Mouse (Mus musculus) thymus, adult 18-20 months (tissue): Measurements from ENCODE around the gene Igsf21.

ENCODE experiments used
- DNase-seq, 2 experiments: peaks; one replicate each; pipeline ENCODE4 v3.0.0; 2022; ENCODE audit warnings: mixed read lengths in 2 of 2

Igsf21 gene

DNA sequence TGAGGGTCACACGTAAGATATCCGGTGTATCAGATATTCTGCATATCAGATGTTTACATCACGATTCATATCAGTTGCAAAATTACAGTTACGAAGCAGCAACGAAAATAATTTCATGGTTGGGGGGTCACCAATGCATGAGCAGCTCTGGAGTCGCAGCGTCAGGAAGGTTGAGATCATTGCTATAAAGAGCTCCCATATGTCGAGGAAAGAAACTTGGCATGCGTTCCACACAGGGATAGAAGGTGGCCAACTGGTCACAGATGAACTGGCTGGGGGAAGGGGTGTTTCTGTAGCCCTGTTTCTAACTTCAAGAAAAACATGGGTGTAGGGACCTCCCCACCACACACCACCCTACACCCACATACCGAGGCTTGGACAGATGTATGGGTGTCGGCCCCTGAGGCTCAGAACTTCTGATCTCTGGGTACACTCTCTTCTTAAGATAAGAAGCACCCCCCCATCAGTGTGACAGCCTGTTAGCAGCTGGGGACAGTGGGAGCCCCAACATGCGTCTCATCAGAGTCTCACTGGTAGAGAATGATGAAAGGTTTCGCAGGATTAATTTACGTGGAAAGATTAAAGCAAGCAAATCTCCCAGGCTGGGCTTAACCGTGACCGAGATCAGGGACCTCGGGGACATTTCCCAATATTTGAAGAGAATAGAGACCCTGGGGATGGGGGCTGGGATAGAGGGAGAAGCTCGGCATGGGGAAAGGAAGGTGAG, 54.1 kb downstream of the Igsf21 start:
- DNase-seq: no peak

DNA sequence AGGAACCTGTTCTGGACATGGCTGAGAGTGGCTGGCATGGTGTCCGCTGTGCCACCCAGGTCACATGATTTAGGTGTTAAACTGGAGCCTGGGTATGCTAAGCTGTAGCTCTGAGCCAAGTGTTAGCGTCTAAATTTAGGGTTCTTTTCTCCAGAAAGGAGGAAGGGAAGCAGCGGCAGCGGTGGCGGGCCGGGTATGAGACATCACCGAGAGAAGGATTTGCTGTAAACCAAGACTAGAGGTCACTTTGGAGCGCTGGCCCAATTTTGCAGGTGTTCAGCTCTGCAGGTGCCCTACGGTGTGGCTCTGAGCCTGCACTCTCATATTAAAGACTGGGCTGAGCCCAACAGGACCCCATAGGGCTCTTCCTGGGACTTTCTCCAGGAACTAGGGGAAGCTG, 57.0 kb downstream of the Igsf21 start:
- DNase-seq: no peak

DNA sequence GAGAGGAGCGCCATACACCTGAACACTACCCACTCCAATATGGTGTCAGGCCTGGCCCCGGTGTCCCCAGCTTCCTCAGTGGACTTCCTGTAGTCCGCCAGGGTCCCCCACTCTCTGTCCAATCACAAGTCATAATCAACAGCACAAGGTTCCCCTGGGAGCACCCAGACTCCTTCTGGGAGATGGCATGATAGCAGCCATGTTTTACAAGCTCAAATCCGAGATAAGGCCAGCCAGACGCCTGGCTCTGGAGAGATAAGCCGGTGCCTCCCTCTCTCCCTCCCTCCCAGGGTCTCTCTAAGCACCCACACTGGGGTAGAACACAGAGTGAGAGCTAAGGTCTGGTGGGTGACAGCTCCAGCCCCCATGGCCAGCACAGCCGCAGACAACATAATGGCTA, 58.0 kb downstream of the Igsf21 start:
- no peak for DNase-seq

DNA sequence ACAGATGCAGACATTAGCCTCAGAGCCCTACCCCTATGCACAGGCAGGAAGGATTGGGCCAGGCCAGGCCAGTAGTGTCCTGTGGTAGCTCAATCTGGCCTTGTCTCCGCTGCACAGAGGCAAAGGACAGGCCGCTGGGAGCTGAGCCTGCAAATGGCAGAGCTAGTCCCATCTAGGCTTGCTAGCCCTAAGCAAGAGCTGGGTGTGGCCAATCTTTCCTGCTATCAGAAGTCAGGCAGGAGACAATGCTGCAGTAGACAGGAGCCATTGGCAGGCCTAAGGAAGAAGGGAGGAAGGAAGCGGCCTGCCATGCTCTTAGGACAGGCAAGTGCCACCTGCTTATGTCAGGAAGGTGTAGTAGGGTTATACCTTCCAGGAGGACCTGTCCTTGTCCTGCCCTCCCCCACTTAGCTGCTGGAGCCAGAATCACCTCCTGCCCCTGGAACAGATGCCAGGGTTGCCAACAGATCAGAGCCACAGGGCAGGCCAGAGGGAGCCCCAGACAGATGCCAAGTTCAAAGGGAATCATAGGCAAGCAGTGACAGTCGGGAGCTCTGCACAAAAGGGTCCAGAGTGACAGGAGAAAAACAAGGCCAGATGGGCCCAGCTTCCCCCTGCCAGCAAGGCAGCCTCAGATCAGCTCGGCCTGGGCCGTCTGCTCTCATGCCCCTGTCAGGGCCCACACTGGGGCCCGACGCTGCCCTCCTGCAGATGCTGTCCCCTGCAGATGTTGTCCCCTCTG, 59.0 kb downstream of the Igsf21 start:
- DNase-seq: no peak

DNA sequence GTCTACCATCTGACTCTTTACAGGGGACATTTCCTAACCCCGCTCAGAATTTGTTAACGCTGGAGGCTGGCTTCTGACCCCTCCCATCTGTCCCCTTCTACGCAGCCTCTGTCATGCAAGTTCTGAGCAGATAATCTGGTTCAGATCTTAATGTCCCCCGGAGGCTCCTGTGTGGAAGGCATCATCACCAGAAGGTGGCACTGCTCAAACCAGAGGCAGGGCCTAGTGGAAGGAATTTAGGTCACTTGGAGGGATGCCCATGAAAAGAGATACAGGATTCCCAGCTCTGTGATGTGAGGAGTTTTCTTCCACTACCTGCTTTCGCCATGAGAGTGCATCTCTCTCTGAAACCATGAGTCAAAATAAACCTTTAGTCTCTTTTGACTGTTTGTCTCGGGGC, 67.0 kb downstream of the Igsf21 start:
- no peak for DNase-seq

DNA sequence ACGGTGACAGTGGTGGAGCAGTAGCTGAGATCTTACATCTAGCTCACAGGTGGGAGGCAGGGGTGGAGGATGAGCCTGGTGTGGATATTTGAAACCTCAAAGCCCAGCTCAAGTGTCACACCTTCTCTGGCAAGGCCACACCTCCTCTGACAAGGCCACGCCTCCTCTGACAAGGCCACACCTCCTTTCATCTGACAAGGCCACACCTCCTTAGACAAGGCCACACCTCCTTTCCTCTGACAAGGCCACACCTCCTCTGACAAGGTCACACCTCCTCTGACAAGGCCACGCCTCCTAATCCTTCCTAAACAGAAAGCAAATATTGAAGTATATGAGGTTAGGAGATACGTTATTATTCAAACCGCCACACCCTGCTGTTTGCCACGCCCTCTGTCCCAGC, 69.5 kb downstream of the Igsf21 start:
- no peak for DNase-seq

DNA sequence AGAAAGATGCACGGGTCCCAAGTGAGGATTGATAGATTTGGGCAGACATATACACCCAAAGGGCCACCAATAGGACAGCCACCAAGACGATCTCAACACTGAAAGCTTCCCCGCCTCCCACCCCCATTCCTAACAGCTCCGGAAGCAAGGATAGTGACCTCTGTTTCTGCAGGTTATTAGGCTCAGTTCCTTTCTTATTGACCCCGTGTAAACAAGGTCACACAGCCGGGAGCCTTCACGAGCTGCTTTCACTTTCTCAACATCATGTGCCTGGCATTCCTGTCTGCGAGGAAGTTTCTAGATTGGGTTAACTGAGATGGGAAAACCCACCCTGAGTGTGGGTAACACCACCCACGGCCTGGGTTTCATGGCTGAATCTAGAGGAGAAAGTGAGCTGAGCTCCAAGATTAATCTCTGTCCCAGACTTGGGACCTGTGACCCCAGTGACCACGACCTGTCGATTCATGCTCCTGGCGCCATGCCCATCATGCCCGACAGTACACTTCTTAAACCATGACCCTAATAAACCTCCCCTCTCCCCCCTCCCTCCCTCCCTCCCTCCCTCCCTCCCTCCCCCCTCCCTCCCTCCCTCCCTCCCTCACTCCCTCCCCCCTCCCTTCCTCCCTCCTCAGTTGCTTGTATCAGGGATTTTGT, 72.7 kb downstream of the Igsf21 start:
- DNase-seq: no peak

DNA sequence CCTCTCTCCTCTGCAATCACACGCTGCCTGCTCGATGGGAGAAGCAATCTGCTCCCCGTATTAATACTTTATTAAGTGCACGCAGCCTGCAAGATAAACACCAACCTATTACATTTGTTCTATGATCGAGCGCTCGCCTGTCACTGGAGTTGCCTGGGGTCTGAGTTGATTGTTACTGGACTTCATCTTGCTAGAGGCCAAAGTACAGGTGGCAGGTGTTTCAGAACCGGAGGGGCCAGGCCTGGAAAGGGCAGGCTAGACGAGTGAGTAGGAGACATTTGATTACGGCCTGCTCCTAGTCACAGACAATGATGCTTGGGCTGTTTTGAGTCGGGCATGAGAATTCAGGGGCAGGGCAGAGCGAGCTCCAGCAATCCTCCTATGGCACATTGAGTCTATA, 73.5 kb downstream of the Igsf21 start:
- DNase-seq: no peak

DNA sequence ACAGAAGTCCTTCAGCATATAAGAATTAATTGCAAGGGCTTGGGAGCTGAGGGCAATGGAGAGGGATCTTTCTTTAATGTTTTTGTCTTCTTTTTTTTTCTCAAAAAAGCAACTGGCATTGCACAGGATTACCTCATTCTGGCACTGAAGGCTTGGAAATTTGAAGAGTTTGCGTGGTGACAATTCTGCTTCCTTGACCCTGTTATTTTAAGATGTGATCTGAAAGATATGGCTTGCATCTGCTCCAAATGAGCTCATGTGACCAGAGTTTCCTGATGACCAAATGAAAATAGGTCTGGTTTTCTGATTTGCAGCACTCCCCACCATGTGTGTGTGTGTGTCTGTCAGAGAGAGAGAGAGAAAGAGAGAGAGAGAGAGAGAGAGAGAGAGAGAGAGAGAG, 74.7 kb downstream of the Igsf21 start:
- no peak for DNase-seq

DNA sequence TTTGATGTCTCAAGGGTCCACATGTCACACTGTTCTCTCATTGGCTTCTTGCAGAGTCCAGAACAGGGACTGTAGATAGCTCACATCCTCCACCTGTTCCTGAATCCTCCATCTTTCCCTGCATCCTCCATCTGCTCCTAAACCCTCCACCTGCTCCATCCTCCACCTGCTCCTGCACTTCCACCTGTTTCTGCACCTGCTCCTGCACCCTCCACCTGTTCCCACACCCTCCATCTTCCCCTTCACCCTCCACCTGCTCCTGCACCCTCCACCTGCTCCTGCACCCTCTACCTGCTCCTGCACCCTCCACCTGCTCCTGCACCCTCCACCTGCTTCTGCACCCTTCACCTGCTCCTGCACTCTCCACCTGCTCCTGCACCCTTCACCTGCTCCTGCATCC, 75.4 kb downstream of the Igsf21 start:
- no peak for DNase-seq

DNA sequence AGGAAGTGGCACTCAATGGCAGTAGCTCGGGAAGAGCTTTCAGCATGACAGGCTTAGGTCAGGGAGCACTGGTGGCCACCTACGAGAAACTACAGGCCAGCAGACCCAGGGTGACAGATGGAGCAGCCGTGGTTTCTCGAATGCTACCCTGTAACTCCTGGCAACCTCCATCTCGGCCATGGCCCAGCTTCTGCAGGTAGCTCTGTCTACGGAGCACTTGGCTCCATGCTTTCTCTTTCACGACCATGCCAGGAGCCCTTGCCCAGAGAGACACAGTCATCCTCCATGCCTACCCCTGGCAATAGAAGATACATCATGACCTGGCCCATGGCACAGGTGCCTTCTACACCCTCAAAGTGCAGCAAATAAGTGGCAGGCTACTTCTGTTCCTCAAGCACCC, 80.7 kb downstream of the Igsf21 start:
- DNase-seq: no peak

DNA sequence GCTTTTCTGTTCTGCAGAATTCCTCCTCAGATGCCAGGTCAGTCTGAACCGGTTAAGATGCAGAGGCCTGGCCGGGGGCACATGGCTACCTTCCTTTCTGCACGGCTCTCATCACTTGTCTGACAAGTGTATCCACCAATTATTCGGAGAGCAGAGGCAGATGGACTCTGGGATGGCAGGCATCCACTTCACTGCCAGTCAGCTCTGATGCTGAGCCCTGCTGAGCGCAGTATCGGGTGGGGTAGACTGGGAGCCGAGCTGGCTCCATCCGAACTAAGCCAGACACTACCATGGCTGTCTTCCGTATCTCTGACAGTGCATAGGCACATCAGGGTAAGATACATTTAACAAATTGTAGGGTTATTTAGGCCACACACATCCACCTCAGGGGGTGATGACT, 81.9 kb downstream of the Igsf21 start:
- DNase-seq: no peak

DNA sequence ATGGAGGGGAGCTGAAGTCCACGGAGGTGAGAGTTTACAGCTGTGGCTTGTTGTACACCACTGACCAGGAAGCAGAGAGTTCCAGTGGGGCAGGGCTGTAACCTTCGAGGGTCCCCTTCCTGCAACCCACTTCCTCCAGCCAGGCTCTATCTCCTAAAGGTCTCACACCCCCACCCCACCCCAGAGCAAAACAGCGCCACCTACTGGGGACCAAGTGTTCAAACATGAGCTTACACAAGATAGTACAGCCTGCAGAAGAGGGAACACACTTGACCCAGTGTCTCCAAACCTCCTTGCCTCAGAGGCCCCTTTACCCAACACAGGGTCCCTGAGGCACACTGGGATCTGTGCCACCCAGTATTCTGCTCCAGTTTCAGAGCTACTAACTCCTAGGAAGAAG, 87.0 kb downstream of the Igsf21 start:
- no peak for DNase-seq

DNA sequence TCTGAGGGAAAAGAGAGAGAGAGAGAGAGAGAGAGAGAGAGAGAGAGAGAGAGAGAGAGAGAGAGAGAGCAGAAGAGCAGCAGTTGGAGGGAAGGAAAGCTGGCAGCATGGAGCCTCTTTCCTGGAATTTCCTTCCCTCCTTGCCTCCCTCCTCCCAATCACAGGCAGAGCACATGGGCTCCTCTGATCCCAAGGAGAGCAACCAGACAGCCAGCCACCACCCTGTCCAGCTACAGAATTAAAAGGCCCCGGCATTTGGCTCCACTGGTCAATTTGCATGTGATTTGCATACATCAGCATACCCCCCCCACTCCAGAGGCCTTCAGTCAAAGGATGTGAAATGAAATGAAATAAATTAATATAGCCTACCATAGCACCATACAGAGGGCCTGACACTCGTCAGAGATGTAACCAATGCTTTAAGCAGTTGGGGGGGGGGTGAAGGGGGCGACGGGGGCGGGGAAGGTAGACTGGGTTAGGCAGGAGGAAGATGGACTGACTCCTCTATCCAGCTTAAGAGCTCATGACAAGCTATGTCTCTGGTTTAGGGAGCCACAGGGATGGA, 91.6 kb downstream of the Igsf21 start:
- no peak for DNase-seq

DNA sequence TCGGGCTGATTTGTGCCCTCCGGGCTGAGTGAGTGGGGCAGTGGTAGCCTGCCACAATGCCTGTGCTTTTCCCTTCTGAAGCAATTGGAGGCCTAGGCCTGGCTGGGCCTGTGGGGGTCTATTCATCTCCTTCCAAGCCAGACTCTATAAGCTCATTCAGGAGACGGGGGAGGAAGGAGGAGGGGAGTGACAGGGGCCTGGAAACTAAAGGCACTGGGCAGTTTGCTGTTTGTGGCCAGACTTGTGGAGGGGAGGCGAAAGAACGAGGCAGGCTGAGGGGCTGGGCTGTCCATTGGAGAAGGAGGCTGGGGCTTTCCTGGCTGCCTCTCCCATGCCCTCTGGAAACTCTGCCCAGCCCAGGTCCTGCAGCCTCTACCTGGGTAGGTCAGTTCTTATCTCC, 92.1 kb downstream of the Igsf21 start:
- no peak for DNase-seq

DNA sequence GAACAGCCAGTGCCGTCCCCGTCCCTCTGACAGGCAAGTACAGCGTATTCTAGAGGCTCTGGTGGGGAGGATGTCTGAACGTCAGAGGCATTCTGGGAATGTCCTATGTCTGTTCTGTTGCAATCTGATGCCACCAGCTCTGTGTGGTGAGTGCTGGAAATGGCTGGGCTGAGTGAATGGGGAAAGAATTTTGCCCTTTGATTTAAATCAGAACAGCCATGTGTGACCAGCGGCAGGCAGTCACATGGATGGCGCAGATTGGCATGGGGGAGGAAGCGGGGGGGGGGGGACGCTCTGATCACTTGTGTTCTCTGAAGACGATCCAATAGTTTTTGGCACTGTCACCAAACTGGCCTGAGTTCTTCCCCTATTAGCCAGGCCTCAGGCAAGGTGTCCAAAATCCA, 92.9 kb downstream of the Igsf21 start:
- no peak for DNase-seq

DNA sequence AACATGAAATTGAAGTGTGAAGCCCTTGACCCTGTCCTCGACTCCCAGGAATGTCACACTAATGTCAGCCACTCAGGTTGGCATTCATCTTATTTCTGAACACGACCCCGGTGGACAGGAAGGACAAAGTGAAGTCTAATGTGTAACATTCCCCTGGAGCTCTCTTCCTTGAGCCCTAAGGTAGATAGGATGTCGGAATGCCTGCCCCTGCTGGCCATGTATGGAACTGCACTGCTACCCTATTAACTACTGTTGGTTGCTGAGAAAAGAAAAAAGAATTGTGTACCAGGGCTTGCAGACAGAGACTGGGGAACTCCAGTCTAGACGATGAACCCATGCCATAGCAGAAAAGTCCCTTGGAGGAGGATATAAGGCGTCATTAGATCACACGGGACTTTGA, 93.5 kb downstream of the Igsf21 start:
- DNase-seq: no peak

DNA sequence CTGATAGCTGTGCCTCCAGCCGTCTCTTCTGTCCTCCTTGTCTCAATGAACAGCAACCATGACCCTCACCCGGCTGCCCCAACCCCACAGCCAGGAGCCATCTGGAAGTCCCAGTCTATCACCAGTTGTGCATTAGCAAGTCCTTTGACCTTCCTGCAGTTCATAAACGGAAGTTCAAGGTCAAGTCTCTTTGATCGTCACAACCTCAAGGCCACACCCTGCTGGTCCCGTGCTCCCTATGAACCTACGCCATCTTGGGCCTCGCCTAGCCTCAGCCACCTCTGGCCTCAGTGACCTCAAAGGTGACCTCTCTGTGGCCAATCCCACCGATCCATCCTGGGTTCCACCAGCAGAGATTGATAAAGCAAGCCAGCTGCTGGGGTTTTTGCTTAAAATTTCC, 96.9 kb downstream of the Igsf21 start:
- DNase-seq: no peak

DNA sequence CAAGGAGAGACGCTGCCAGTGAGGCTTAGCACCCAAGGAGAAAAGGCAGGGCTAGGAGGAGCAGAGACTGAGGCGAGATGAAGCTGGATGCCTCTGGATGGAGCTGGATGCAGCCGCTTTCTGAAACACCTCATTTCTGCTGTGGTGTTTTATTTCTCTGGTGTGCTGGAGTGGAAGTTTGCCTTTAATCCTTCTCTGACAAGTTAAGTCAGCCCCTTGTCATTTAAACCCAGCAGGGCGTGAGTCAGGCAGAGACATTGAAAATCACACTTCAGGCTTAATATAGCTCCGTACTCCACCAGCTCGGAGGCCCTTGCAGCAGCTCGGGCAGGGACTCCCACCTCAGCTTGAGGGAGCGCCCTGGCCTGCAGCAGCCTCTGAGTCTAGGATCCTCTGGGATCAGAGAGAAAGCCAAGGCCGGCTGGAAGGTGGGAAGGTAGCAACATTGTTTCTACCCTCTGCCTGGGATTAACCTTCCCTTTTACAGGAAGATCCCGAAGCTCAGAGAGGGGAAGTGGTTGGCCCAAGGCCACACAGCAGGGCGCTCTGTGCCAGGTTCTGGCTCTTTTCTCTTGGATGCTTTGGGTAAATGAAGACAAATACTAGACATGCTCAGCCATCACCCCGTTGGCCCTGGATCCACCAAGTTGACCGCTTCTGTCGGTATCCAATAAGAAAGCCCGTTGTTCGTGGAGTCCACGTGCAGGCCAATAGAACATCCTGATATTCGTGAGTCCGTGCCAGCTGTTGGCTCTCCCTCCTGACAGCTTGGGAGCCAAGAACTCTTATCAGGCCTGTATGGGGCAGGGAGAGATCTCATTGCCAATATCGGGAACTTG, 98.5 kb downstream of the Igsf21 start:
- no peak for DNase-seq

DNA sequence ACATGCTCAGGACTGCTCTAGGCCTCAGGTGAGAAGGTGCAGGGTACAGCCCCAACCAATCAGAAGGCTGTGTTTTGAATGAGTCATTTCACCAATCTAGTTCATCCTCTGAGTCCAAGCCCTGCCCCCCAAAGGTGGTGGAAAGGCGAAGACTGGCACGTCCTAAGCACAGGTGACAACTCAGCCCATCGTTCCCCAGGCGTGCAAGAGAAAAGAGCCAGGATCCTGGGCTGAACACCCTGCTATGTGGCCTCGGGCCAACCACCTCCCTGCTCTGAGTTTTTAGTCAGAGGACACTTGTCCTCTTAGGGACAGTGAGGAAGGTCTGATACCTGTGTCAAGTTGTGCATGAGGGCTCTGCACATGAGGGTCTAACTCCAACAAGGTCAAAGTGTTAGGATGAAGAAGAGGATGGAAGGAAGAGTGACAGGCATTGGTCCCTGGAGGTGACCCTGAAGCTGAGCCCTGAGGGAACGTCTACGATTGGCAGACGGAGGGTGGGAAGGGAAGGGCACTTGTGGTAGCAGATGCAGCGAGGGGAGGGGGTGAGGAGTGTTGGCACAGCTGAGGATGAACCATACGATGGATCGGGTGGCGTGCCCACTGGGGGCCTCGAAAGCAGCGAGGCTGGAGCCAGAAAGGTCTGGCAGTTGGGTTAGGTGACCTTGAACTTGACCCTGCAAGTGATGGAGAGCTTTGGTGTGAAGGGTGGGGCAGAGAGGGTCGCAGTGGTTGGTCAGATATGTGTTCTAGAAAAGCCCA, 99.3 kb downstream of the Igsf21 start:
- no peak for DNase-seq

DNA sequence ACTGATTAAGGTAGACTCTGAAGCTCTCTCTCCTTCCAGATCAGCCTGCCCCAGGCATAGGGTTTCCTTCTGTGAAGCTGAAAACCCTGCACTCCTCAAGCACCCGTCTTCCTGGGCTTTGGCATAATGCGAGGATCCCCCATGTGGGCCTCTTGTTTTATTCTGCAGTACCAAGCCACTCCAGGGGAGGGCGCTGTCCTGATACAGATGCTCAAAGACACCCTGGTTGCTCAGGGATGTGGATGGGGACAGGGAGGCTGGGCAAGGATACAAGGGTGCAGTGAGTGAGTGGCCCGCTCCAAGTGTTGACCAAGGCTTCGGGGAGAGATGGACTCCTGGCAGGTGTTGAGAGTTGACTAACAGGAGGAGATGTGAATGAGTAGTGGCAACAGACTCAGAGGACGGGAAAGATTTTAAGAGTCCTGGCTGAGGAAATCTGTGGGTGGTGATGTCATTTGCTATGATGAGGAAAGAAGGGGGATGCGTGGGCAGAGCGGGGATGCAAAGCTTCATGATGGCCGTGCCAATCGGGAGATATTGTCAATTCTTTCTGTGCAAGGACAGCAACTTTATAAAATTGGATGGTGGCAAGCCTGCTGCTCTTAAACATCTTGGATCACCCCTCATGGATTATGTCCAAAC, 102.6 kb downstream of the Igsf21 start:
- DNase-seq: no peak

DNA sequence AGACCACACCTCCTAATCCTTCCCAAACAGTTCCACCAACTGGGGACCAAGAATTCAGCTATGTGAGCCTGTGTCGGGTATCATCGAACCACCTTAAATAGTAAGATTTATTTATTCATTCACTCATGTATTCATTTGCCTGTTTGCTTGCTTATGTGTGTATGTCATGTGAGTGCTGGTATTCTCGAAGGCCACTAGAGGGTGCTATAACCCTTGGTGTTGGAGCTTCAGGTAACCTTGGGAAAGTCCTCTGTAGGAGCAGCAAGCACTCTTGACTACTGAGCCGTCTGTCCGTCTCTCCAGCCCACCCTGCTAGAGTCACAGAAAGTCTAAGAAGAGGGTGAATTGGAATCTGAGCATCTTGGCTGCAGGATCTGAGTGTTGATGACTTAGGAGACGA, 103.4 kb downstream of the Igsf21 start:
- no peak for DNase-seq
